Mouse (Mus musculus) limb, embryonic 14.5 days (tissue): Measurements from ENCODE around the gene Hsfy2. TPM values are rescaled to one million over a fixed set of nuclear protein-coding genes. Genes with fewer than 3 reads are reported as not detected.

Source experiments
- ATAC-seq: fragments of 200-750 bp; cut with Nextera tagmentation; 2 replicates; pipeline ENCODE4 v1.8.0; 2017; ENCODE audit warnings: low read depth, moderate number of reproducible peaks, moderate TSS enrichment; ENCODE audit not compliant: low FRiP score
- DNase-seq: peaks from one replicate; pipeline ENCODE4 v3.0.0-alpha.2; 2015; ENCODE audit warnings: low spot score
- H3K27ac ChIP-seq: fragments of 300-500 bp; sonication (generic); replicated peaks from 2 replicates; pipeline ENCODE4 v1.5.1; 2014; ENCODE audit warnings: low read depth, mild to moderate bottlenecking, low read length, moderate library complexity, mixed read lengths
- H3K27me3 ChIP-seq: fragments of 300-500 bp; sonication (generic); 2 replicates; pipeline ENCODE4 v1.6.1; 2014; ENCODE audit warnings: low read length, mixed read lengths; ENCODE audit not compliant: control insufficient read depth, insufficient read depth
- H3K36me3 ChIP-seq: fragments of 300-500 bp; sonication (generic); 2 replicates; pipeline ENCODE4 v1.6.1; 2014; ENCODE audit warnings: mild to moderate bottlenecking, low read length, moderate library complexity, mixed read lengths; ENCODE audit not compliant: control insufficient read depth, insufficient read depth
- H3K4me1 ChIP-seq: fragments of 300-500 bp; sonication (generic); 2 replicates; pipeline ENCODE4 v1.6.1; 2014; ENCODE audit warnings: antibody characterized with exemption, low read length, mixed read lengths; ENCODE audit not compliant: control insufficient read depth, insufficient read depth
- H3K4me2 ChIP-seq: fragments of 300-500 bp; sonication (generic); replicated peaks from 2 replicates; pipeline ENCODE4 v1.6.1; 2014; ENCODE audit warnings: low read depth, mild to moderate bottlenecking, low read length, moderate library complexity; ENCODE audit not compliant: severe bottlenecking
- H3K4me3 ChIP-seq: fragments of 300-500 bp; sonication (generic); replicated peaks from 2 replicates; pipeline ENCODE4 v1.5.1; 2014; ENCODE audit warnings: low read length
- H3K9ac ChIP-seq: fragments of 300-500 bp; sonication (generic); 2 replicates; pipeline ENCODE4 v1.6.1; 2014; ENCODE audit warnings: mild to moderate bottlenecking, low read depth, low read length, moderate library complexity; ENCODE audit not compliant: severe bottlenecking
- H3K9me3 ChIP-seq: fragments of 300-500 bp; sonication (generic); 2 replicates; pipeline ENCODE4 v1.6.1; 2016; ENCODE audit warnings: low read length; ENCODE audit not compliant: control insufficient read depth
- POLR2A ChIP-seq: fragments of 200-500 bp; IDR thresholded peaks from 2 replicates; pipeline ENCODE4 v1.8.0; 2012; ENCODE audit warnings: inconsistent platforms, mild to moderate bottlenecking, moderate library complexity, borderline replicate concordance; ENCODE audit not compliant: insufficient read depth, insufficient read length; ENCODE audit errors: extremely low read depth
- WGBS: fragments of 180-500 bp; shearing (Covaris S2); extraction: QIAGEN DNeasy Blood & Tissue Kit; methylation state at CpG from one replicate; pipeline ENCODE4 v1.1.7; 2014; 5-methylcytosine and 5-hydroxymethylcytosine counted together
- polyA plus RNA-seq, 2 experiments: library from polyadenylated mRNA; depleted of rRNA in 1 of 2; stranded (reverse) in 1 of 2; unstranded in 1 of 2; fragments of >200 nt; fragmentation: Nextera tagmentation in 1 of 2; extraction: Ambion mirVana in 1 of 2; gene quantifications; 2 replicates each; pipeline versions ENCODE4 v1.2.1 to v1.2.3; 2012 to 2014

The Hsfy2 gene
- polyA plus RNA-seq (2012; rRNA removed) (not detected in 2 replicates), polyA plus RNA-seq (2014; fragmentation: Nextera tagmentation; extraction: Ambion mirVana) (not detected in 2 replicates)

GRCm38 (mm10) chr1:56637335-56637734, at the start of gene Hsfy2:
Hsfy2 (minus strand) TSS chr1:56637435.
- DNase-seq (no peak), ATAC-seq (no peak)
- H3K4me3 ChIP-seq, result no peak within 1 kb of the TSS
- no peaks in the 10 kb centered on the region for H3K36me3 ChIP-seq
- H3K27me3 ChIP-seq, result no peaks in the 10 kb centered on the region
- H3K9ac ChIP-seq, result no peak within 1 kb of the TSS
- TF ChIP-seq POLR2A, result no peak
- H3K9me3 ChIP-seq, result no peaks in the 10 kb centered on the region
- H3K4me2 ChIP-seq, result no peak within 1 kb of the TSS
- H3K4me1 ChIP-seq, result no peaks in the 10 kb centered on the region
- 83% methylated on average over 2 of the region's 2 CpGs for WGBS
- no peak within 1 kb of the TSS for H3K27ac ChIP-seq

GRCm38 (mm10) chr1:56685053-56685557, 47.9 kb upstream of the Hsfy2 start:
- Histone ChIP-seq H3K27me3 (no peaks in the 10 kb centered on the region), H3K36me3 (no peaks in the 10 kb centered on the region), H3K4me1 (no peaks in the 10 kb centered on the region), H3K9me3 (no peaks in the 10 kb centered on the region), H3K4me2 (no peak overlapping the region), H3K9ac (no peak overlapping the region), H3K4me3 (no peak overlapping the region), H3K27ac (no peak overlapping the region)
- 86% methylated on average over 1 of the region's 1 CpGs for WGBS
- ATAC-seq, result no peak
- no peak for TF ChIP-seq POLR2A
- no peak for DNase-seq

- DNase-seq (no peak), ATAC-seq (no peak)
- Histone ChIP-seq H3K9me3 (no peaks in the 10 kb centered on the region), H3K4me2 (no peak overlapping the region), H3K27me3 (no peaks in the 10 kb centered on the region), H3K4me1 (no peaks in the 10 kb centered on the region), H3K9ac (no peak overlapping the region), H3K36me3 (no peaks in the 10 kb centered on the region), H3K4me3 (no peak overlapping the region), H3K27ac (no peak overlapping the region)
- no peak for TF ChIP-seq POLR2A
Observed at GRCm38 (mm10) chr1:56684512-56684911, 47.3 kb upstream of the Hsfy2 start.

GRCm38 (mm10) chr1:56681258-56681657, 44.0 kb upstream of the Hsfy2 start:
- DNase-seq, result no peak
- ATAC-seq, result no peak
- 89% methylated on average over 2 of the region's 2 CpGs for WGBS
- Histone ChIP-seq H3K36me3 (no peaks in the 10 kb centered on the region), H3K4me3 (no peak overlapping the region), H3K9ac (no peak overlapping the region), H3K9me3 (no peaks in the 10 kb centered on the region), H3K4me2 (no peak overlapping the region), H3K27me3 (no peaks in the 10 kb centered on the region), H3K4me1 (no peaks in the 10 kb centered on the region), H3K27ac (no peak overlapping the region)
- TF ChIP-seq POLR2A, result no peak

- no peak for TF ChIP-seq POLR2A
Observed at GRCm38 (mm10) chr1:56675253-56675652, 38.0 kb upstream of the Hsfy2 start.

GRCm38 (mm10) chr1:56674601-56675000, 37.4 kb upstream of the Hsfy2 start:
- TF ChIP-seq POLR2A, result no peak
- H3K4me2 ChIP-seq, result no peak overlapping the region
- no peak overlapping the region for H3K4me3 ChIP-seq
- ATAC-seq, result no peak
- no peaks in the 10 kb centered on the region for H3K27me3 ChIP-seq
- H3K36me3 ChIP-seq, result no peaks in the 10 kb centered on the region
- H3K27ac ChIP-seq, result no peak overlapping the region
- no peaks in the 10 kb centered on the region for H3K9me3 ChIP-seq
- no peak overlapping the region for H3K9ac ChIP-seq
- no peak for DNase-seq
- 78% methylated on average over 3 of the region's 3 CpGs for WGBS
- no peaks in the 10 kb centered on the region for H3K4me1 ChIP-seq

More at GRCm38 (mm10) chr1:56675253-56675652, 38.0 kb upstream of the Hsfy2 start:
- Histone ChIP-seq H3K9ac (no peak overlapping the region), H3K36me3 (no peaks in the 10 kb centered on the region), H3K27me3 (no peaks in the 10 kb centered on the region), H3K4me2 (no peak overlapping the region), H3K9me3 (no peaks in the 10 kb centered on the region), H3K4me1 (no peaks in the 10 kb centered on the region), H3K4me3 (no peak overlapping the region), H3K27ac (no peak overlapping the region)
- 4% methylated on average over 2 of the region's 2 CpGs for WGBS
- DNase-seq, result no peak
- ATAC-seq, result no peak
